Mouse (Mus musculus) thymus, adult 18-20 months (tissue): ENCODE results near the gene Negr1.

ENCODE experiments used
- DNase-seq, 2 experiments: peaks; one replicate each; pipeline ENCODE4 v3.0.0; 2022; ENCODE audit warnings: mixed read lengths in 2 of 2

Gene Negr1

GRCm38 (mm10) chr3:156925102-156925501, 363.5 kb downstream of the Negr1 start:
- no peak for DNase-seq

GRCm38 (mm10) chr3:156928396-156929061, 366.9 kb downstream of the Negr1 start:
- DNase-seq: no peak

GRCm38 (mm10) chr3:156929062-156929397, 367.4 kb downstream of the Negr1 start:
- DNase-seq: no peak

GRCm38 (mm10) chr3:156929677-156930440, 368.3 kb downstream of the Negr1 start:
- DNase-seq: no peak

DNA sequence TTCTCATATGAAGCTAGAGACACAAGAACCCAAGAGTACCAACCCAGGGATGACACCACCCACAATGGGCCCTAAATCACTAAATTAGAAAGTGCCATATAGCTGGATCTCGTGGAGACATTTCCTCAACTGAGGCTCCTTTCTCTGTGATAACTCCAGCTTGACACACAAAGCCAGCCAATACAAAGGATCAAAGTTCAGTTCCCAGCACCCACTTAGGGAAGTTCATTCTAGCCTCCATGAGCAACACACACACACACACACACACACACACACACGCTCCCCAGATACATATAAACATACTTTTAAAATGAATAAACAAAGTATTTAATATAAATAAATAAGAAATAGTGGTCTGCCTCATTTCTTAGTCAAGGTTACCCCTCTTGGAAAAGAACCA, 369.4 kb downstream of the Negr1 start:
- DNase-seq: no peak

DNA sequence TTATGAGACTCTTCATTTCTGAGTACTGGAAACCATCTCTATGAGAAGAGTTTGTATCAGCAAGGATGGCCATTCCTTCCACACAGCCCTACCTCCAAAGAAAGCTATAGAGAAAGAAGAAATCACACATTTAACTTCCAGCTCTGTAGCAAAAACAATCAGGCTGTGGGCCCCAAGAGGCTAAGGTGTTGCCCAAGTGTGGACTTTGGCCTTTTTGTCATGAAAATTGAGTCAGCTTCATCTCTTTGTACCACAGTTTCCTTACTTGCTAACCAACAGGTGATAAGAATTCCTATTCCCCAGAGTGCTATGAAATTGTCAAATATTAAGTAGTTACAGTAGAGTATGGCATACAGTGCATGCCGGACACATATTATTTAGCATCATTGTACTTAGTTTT, 369.9 kb downstream of the Negr1 start:
- no peak for DNase-seq

GRCm38 (mm10) chr3:156934778-156935290, 373.2 kb downstream of the Negr1 start:
- no peak for DNase-seq

DNA sequence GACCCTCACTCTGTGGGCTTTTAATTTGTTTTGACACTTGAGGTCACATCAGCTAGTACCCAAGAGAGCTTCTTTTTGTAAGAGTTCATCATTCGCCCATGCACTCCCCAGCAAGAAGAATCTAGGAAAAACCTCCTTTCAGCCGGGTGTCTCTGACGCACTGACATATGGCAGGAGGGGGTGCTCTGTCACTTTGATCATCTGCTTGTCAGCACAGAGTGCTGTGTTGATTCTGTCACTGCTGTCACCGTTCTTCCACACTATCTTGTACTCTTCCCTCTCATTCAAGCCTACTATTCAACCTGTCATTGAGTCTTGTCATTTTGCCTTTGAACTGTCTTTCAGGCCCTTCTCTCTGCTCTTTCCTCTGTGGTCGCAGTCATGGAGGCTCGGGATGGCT, 385.8 kb downstream of the Negr1 start:
- no peak for DNase-seq

DNA sequence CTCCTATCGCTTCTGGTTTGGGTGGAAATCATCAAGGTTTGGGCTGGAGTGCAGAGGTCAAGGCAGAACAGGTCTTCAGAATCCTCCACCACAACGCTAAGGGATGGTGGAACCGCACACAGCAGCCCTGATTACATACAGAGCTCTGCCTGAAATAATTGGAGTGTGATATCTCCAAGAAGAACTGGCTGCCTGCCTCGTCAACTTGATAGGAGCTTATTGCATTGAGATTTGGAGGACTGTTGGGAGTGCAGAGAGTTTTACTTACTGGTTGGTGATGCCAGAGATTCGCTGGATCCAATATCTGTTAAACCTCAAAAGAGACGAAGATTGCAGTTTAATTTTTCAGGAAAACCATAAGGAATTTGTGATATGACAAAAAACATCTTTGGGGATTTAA, 391.4 kb downstream of the Negr1 start:
- DNase-seq: no peak

DNA sequence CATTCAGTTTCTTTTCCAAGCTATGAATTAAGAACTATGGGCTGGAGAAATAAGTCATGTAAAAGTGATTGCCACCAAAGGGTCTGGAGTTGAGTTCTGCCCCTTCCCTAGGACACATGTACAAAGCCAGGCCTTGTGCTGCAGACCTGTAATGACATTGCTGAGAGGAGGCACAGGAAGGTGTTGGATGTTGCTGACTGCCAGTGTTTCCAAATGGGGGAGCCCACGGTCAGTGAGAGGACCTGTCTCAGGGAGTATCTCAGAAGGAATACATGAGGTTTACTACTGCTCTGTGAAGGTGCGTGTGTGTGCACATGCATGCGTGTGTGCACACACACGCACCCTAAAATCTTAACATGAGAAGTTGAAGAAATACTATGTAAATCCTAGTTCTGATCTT, 393.5 kb downstream of the Negr1 start:
- no peak for DNase-seq

GRCm38 (mm10) chr3:156958640-156959039, 397.0 kb downstream of the Negr1 start:
- no peak for DNase-seq

- no peak for DNase-seq
These were observed 407.2 kb downstream of the Negr1 start for GRCm38 (mm10) chr3:156968764-156969163.

DNA sequence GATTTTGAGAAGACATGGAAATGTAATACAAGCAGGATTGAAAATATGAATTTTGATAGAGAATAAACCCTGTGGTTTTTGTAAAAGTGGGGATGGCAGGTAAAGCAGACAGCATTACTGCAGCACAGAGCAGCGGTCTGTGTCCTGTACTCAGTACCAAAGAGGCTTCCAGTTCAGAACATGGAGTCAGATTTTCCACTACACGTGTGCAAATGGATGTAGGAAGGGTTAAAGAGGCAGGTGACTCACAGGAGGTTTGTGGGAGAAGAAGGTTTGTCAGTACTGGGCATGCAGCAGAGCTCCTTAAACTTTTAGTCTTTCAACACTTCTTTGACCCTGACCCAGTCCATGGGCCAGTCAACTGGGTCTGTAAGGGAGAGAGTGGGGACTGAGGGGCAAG, 409.5 kb downstream of the Negr1 start:
- DNase-seq: no peak

DNA sequence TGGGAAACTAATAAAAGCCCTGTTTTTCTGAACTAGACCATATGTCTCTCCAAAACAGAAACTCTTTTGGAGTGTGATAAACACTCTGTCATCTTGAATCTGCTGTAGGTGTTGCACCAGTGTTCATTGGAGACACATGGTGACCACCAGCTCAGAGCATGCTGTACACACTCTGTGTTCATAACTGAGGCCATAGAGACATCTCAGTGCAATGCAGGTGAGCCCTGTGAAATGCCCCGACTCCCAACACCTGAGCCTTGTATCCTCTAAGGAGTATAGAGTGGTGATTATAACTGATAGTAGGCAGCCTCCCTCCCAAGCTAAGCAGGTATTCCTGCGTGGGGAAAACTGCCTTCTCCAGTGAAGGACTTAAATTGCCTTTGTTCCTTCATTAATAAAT, 415.2 kb downstream of the Negr1 start:
- no peak for DNase-seq

DNA sequence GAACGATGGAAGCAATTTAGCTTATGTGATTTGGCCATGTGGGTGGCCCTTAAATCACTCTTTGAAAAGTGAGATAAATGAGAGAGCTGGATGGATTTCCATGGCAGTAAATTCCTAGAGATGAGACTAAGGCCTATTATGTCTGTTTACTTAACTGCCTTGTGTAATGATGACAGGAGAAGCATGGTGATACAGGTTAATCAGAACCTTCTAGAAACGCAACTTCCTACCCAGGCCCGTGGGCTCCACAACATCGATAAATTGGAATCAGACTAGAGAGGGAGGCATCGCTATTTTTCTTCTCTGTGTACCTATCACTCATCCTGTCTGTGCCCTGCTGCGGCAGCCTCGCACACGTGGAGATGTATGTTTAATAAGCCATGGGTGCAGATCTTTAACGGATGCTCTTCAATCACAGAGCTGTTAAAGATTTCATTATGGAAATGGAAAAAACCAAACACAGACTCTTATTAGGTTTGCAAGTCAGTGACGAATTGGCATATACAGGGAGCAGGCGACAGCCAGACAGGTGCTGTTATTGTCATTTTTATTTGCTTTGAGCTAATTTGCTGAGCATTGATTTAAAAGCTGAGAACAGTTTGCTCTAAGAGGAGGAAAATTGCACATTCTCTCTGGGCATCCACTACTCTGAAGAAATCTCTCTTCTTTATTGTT, 418.6 kb downstream of the Negr1 start:
- no peak for DNase-seq

GRCm38 (mm10) chr3:156982102-156982501, 420.5 kb downstream of the Negr1 start:
- no peak for DNase-seq

- no peak for DNase-seq
These were observed 425.5 kb downstream of the Negr1 start for GRCm38 (mm10) chr3:156987113-156987512.

DNA sequence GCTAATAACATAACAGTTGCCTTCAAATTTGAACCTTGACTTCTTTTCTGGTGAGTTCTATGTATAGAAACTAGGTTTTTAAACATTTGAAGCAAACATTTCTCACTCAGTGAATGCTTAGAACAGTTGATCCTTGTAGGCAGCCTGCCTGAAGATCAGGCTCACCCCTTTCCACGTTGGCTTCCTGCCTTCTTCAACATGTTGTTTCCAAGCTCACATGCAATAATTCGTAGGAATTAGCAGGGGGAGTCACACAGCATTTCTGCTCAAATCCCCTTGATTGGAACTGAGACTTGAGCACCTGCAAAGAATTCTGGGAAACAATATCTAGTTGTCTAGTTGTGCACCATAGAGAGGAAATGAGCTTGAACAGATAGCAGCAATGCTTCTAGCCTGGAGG, 430.6 kb downstream of the Negr1 start:
- DNase-seq: no peak

DNA sequence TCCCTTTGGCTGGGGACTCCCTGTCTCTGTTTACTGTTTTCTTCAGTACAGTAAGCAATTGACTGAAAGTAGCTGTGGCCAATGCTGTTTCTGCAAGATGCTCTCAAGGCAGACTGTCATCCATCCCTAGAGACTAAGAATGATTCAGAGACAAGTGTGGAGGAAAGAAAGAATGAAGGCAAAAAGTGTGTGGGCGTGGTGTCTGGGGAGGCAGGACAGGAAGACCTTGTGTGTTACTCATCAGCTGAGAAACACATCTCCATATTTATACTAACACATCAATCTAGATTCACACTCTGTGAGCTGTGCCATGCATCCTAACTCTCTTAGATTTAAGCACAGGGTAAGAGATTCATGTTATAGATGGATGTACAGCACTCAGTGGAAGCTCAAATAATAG, 431.2 kb downstream of the Negr1 start:
- DNase-seq: no peak

DNA sequence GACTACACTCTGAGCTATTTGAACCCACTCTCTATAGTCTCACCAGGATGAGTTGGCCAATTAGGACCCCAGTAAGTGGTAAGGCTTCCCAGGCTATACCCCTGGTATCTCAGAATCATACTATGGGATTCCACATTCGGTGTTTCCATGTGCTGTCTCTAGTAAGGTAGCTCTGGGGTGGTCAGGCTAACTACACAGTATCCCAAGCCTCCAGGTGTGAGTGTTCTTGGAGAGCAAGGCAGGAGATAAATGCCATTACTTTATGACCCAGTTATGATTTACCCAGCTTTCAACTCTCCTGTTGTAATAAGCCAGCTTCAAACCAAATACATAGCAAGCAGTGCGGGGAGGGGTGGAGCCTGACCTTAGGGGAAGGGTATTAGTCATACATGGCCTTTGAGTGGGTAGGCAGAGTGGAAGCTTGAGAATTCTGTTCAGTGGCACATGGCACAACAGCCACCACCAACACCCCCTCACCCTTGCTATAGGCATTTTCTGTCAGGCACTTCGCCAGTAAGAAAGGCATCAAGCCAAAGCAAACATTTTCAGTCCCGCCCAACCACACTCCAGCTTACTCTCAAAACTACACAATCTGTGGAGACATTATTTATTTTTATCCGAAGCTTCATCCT, 437.7 kb downstream of the Negr1 start:
- DNase-seq: no peak

DNA sequence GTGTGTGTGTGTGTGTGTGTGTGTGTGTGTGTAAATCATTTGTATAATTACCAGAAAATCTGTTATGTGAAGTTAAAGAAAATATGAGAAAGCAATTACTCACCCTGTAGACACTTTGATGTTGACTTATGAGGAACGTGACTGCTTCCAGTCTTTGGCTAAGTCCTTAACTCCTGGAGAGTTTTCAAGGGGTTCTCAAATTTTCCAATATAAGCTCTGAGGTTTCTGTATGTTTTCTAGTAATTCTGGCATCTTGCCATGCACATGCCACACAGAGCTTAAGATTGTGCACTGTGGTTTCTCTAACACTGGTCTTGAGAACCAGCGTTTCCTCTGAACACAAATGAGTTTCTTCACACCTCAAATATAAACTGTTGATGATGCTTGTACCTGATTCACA, 460.0 kb downstream of the Negr1 start:
- DNase-seq: no peak

DNA sequence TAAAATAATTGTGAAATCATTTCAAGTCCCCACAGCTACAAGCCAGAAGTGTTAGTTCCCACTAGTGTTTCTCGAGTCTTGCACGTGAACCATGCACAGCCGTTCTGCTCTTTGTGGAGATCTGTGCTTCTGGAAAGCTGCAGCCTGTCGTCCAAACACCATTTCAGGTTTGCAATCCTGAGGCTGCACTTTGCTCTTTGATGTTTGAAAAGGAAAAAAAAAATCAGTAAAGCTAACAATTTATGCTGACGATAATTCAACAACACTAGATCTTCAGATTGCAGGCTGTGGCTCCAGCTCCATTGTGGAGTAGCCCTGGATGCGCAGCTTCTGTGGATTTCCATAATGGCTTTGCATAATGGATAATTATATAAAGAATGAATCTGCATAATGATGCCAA, 463.0 kb downstream of the Negr1 start:
- DNase-seq: no peak

DNA sequence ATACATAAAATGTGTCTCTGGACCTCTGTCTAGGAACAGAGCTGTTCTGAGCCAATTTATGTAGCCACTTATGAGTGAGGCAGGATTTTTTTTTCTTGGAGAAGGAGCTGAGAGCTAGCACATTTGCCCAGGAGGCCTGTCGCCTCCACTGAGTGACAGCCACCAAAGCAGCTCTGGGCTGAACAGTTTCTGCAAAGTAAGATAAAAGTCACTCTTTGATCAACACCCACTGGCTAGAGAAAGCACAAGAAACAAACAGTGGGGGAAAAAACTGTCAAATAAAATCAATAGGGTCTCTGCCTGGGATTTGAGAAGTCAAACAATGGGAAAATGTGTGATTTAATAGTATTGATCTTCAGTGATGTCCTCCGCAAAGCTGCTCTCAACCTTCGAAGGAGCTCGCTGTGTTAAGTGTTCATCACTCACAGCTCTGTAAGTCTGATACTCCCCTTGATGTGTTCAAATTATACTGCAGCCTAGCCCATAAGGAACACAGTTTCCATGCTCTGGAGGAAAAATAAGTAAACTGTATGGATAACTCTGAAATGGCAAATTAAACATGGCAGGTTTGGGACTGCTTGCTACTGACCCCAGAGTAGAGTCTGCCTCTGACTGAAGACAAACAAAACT, 470.0 kb downstream of the Negr1 start:
- no peak for DNase-seq
